Mouse (Mus musculus): Measurements from ENCODE around the gene Dda1. TPM values are rescaled to one million over a fixed set of nuclear protein-coding genes. Genes with fewer than 3 reads are reported as not detected.

Dda1 gene
- total RNA-seq, 2 experiments from 2014 or later, result 128 to 130 TPM

Other genes starting within 250 kb of the Dda1 start
- 10 to 100 TPM; 33.2 to 36.6 TPM for gene Myo9b, start 196.5 kb upstream of the Dda1 start, total RNA-seq (2021)
- gene Haus8, start 196.3 kb upstream of the Dda1 start, total RNA-seq (2021), result 10 to 100 TPM; 19.0 to 22.3 TPM
- gene Use1, start 102.4 kb upstream of the Dda1 start, total RNA-seq (2021), result 100 to 1,000 TPM in 1 of 2 experiments, 10 to 100 TPM in 1; 97.9 to 108 TPM
- 10 to 100 TPM; 17.2 to 17.6 TPM for gene Ocel1, start 97.9 kb upstream of the Dda1 start, total RNA-seq (2021)
- gene Nr2f6, start 87.2 kb upstream of the Dda1 start, total RNA-seq (2021), result 10 to 100 TPM; 32.2 to 32.5 TPM
- 1 to 10 TPM; 6.7 to 7.3 TPM for gene Ushbp1, start 73.4 kb upstream of the Dda1 start, total RNA-seq (2021)
- gene Babam1, start 72.3 kb upstream of the Dda1 start, total RNA-seq (2021), result 10 to 100 TPM; 78.7 to 82.2 TPM
- 1 to 10 TPM; 2.2 to 2.7 TPM for gene Ankle1, start 63.2 kb upstream of the Dda1 start, total RNA-seq (2021)
- 100 to 1,000 TPM; 145 to 159 TPM for gene Abhd8, start 5.5 kb upstream of the Dda1 start, total RNA-seq (2021)
- 10 to 100 TPM; 59.5 to 69.2 TPM for gene Mrpl34, start 4.2 kb upstream of the Dda1 start, total RNA-seq (2021)
- 10 to 100 TPM; 64.3 to 71.5 TPM for gene Ano8, start 16.8 kb downstream of the Dda1 start, total RNA-seq (2021)
- gene Gtpbp3, start 18.9 kb downstream of the Dda1 start, total RNA-seq (2021), result 10 to 100 TPM; 26.4 to 29.4 TPM
- gene Plvap, start 42.6 kb downstream of the Dda1 start, total RNA-seq (2021), result 1 to 10 TPM; 8.1 to 9.2 TPM
- gene Ccdc194, start 56.5 kb downstream of the Dda1 start, total RNA-seq (2021), result not detected
- gene Bst2, start 68.3 kb downstream of the Dda1 start, total RNA-seq (2021), result 1 to 10 TPM; 4.1 to 4.8 TPM
- 10 to 100 TPM; 36.9 to 40.7 TPM for gene Mvb12a, start 73.7 kb downstream of the Dda1 start, total RNA-seq (2021)
- not detected for gene Tmem221, start 89.7 kb downstream of the Dda1 start, total RNA-seq (2021)
- gene Nxnl1, start 97.4 kb downstream of the Dda1 start, total RNA-seq (2021), result not detected
- gene Slc27a1, start 99.7 kb downstream of the Dda1 start, total RNA-seq (2021), result 10 to 100 TPM; 76.8 to 92.7 TPM
- 10 to 100 TPM; 75.1 to 81.0 TPM for gene Pgls, start 123.0 kb downstream of the Dda1 start, total RNA-seq (2021)
- gene Fam129c, start 128.4 kb downstream of the Dda1 start, total RNA-seq (2021), result 1 to 10 TPM; 4.6 to 5.8 TPM
- 10 to 100 TPM; 65.8 to 77.0 TPM for gene Colgalt1, start 141.8 kb downstream of the Dda1 start, total RNA-seq (2021)
- gene Unc13a, start 202.6 kb downstream of the Dda1 start, total RNA-seq (2021), result 100 to 1,000 TPM; 242 to 246 TPM
- 1 to 10 TPM; 7.7 to 7.8 TPM for gene Jak3, start 207.1 kb downstream of the Dda1 start, total RNA-seq (2021)
- 1 to 10 TPM; 2.3 to 2.4 TPM for gene Insl3, start 220.0 kb downstream of the Dda1 start, total RNA-seq (2021)
- under 1 TPM; 0.42 to 0.64 TPM for gene B3gnt3, start 232.6 kb downstream of the Dda1 start, total RNA-seq (2021)